Mouse (Mus musculus): ENCODE results near the gene Tmem176b. TPM values are rescaled to one million over a fixed set of nuclear protein-coding genes. Genes with fewer than 3 reads are reported as not detected.
"Not testable (repeated sequence)": the region's sequence is repeated elsewhere in the genome, so short reads cannot be mapped to it uniquely, and the experiment has no call there.

Gene Tmem176b
- polyA plus RNA-seq (2012; rRNA removed), result 80.2 and 89.1 TPM in 2 replicates

GRCm38 (mm10) chr6:48840973-48841625, at the start of gene Tmem176b:
Tmem176b (minus strand) TSS chr6:48841496.
- peak; percentile 72 to 82 for DNase-seq (ENCODE audit: extremely low spot score in 1 of 2, low spot score in 1 of 2)

DNA sequence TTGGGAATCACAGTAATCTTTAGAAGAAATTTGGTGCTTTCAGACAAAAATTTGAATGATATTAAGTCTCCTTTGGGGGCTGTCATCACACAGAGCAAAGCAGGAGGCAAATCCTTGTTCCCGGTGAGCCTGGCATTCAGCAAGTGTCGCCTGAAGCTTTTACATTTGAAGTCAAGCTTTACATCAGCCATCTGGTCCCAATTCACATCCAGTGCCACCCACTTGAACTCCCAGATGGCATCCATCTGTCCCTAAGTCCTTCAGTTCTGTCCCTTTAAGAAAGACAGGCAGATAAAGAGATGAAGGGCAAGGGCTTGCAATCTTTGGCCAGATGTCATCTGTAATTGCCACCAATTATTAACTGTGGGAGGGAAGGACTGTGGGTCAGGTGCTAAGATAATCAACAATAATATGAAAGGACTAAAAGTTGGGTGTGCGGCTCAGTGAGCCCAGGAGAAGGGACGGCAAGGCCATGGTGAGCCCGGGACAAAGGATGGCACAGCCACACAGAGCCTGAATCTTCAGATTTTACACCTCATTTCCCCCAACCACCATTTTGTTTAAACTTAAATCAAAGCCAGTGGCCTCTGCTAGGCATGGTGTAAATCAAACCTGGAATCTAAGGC, 35.3 kb upstream of the Tmem176b start:
- DNase-seq (ENCODE audit: extremely low spot score in 1 of 2, low spot score in 1 of 2), result peak; percentile 27 to 70

DNA sequence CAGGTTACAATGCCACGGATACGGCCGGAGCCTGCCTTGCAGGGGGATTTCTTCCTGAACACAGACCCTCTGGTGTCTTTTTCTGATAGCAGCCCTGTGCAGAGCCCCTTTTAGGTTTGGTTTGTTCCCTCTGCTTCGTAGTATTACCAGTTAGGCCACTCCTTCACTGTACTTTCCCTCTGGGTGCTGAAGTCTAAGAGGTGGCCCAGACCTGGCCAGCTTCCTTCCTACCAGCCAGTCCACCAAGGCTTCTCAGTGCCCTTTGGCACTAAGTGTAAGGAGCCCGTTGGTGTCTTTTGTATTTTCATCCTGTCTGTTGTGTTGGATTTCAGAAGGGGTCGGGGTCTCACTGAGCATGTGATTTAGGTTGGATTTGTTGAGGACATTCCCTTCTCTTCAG, 34.2 kb upstream of the Tmem176b start:
- no peak for DNase-seq (ENCODE audit: extremely low spot score in 1 of 2, low spot score in 1 of 2)

DNA sequence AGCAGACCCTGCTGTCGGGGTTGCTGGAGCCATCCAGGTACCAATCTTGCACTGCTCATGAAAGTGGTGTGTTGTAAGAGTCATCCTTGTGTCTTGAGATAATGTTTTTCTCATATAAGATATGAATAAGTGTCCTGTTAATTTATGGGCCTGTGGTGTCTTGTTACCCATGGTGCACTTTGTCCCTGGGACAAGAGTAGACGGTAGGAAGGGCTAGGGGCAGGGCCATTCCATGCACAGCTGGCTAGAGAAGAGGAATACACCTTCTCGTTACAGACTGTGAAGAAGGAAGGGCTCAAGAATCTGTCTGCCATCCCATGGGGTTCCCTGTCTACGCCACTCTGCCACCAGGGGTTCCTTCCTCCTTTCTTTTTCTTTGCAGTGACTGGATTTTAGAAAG, 33.3 kb upstream of the Tmem176b start:
- no peak for DNase-seq (ENCODE audit: extremely low spot score in 1 of 2, low spot score in 1 of 2)

- no peak for DNase-seq (ENCODE audit: extremely low spot score in 1 of 2, low spot score in 1 of 2)
Observed at GRCm38 (mm10) chr6:48872596-48872995, 31.3 kb upstream of the Tmem176b start, which contains the start of gene Aoc1. Aoc1 (plus strand) TSS chr6:48872896.

- peak in 1 of 2 experiments; percentile 30 for DNase-seq (ENCODE audit: extremely low spot score in 1 of 2, low spot score in 1 of 2)
Observed at GRCm38 (mm10) chr6:48869774-48870173, 28.5 kb upstream of the Tmem176b start.

- no peak for DNase-seq (ENCODE audit: extremely low spot score in 1 of 2, low spot score in 1 of 2)
Observed at GRCm38 (mm10) chr6:48867158-48867557, 25.9 kb upstream of the Tmem176b start.

- not testable (repeated sequence) for DNase-seq (ENCODE audit: extremely low spot score in 1 of 2, low spot score in 1 of 2)
Observed at GRCm38 (mm10) chr6:48866355-48866950, 25.2 kb upstream of the Tmem176b start.

DNA sequence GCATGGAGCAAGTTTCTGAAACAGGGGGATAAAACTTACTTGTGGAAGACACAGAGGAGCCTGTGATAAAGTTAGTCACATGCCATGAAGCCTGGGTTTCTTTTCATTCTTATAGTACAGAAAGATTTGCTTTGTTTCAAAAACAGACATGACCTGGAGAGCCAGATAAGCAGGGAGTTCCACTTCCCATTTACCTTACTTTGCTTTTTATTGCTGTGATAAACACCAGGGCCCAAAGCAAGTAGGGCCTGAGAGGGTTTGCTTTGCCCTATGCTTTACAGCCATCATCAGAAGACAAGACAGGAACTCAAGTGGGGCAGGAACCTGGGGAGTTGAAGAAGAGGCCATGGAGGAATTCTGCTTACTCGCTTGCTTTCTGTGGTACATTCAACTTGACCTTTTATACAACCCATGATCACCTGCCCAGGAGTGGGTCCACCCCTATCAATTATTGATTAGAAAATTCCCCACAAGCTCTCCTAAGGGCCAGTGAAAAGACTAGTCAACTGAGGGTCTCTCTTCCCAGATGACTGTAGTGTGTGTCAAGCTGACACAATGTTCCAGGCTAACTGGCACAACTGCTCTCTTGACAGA, 24.0 kb upstream of the Tmem176b start:
- DNase-seq (ENCODE audit: extremely low spot score in 1 of 2, low spot score in 1 of 2), result no peak

GRCm38 (mm10) chr6:48864723-48865122, 23.4 kb upstream of the Tmem176b start:
- DNase-seq (ENCODE audit: extremely low spot score in 1 of 2, low spot score in 1 of 2), result no peak

GRCm38 (mm10) chr6:48864181-48864580, 22.9 kb upstream of the Tmem176b start:
- no peak for DNase-seq (ENCODE audit: extremely low spot score in 1 of 2, low spot score in 1 of 2)

- DNase-seq (ENCODE audit: extremely low spot score in 1 of 2, low spot score in 1 of 2), result no peak
Observed at GRCm38 (mm10) chr6:48863488-48863887, 22.2 kb upstream of the Tmem176b start.

GRCm38 (mm10) chr6:48862816-48863215, 21.5 kb upstream of the Tmem176b start:
- no peak for DNase-seq (ENCODE audit: extremely low spot score in 1 of 2, low spot score in 1 of 2)

DNA sequence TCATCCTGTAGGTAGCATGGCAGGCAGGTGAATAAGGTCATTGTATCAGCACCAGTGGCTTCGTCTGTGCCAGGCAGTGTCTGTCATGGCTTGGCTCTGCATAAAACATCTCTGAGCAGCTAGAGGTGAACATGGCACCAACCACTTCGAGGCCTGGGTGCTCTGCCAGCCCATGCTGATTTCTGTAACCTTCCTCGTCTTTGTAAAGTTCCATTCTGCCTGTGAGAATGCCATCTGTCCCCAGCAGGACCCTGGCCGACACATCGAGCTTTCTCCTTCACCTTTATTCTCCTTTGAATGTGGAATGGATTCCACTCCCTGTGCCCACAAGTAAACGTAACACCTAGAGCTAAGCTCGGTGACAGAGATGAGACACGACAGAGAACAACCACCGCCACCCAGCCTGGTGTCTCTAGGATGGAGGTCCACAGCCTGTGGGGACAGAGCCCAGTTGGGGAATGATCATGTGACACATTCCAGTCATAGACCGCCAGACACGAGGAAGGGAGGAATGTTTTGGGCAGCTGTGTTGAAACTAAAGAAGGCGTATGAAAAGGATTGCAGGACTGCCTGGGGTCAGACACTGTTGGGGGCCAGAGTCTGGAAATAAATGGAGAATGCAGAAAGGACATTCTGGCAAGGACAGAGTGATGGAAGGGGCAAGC, 20.5 kb upstream of the Tmem176b start:
- no peak for DNase-seq (ENCODE audit: extremely low spot score in 1 of 2, low spot score in 1 of 2)

- no peak for DNase-seq (ENCODE audit: extremely low spot score in 1 of 2, low spot score in 1 of 2)
Observed at GRCm38 (mm10) chr6:48860851-48861250, 19.6 kb upstream of the Tmem176b start.

DNA sequence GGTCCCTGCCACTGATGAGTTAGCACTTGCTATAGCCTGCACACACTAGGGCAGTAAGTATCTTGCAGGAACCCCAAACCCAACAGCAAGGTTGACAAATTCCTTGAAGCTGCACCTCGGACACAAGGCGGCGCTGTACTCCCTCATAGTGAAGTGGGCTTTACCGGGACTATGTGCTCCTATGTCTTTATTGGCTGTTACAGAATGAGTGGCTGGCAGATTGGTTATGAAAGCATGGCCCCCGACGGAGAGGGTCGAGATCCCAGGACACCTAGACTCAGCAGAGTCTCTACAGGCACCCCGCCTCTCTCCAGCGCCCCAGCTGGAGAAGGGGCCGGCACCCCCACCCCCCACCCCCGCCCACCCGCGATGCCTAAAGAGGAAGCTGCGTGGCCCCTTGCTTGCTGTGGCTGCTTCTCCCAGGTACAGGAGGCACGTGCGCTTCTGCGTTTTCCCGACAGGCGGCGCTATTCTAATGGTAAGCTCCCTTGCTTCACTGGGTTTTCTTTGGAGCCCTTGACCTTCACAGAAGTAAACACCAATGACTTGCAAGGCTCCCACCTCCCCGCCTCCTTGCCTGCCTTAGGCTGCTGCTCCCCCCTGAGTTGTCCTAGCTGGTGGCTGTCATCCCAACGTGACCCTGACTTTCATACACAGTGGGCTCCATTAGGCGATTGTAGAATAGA, 19.0 kb upstream of the Tmem176b start:
- peak; percentile 14 to 53 for DNase-seq (ENCODE audit: extremely low spot score in 1 of 2, low spot score in 1 of 2)

GRCm38 (mm10) chr6:48857613-48858302, 16.5 kb upstream of the Tmem176b start:
- no peak for DNase-seq (ENCODE audit: extremely low spot score in 1 of 2, low spot score in 1 of 2)

DNA sequence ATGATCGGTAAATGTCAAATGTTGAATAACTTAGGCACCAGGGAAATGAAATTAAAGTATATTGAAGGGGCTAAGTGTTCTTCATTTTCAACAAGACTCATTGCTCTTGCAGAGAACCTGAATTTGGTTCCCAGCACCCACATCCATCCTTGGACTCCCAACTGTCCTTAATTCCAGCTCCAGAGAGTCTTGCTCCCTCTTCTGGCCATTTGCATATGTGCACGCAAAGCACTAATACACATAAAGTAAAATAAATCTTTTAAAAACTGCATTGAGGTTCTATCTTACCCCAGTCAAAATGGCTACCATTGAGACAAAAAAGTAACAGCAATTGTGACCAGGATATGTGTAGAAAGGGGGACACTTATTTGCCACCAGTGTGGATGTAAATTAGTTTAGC, 12.9 kb upstream of the Tmem176b start:
- no peak for DNase-seq (ENCODE audit: extremely low spot score in 1 of 2, low spot score in 1 of 2)

- DNase-seq (ENCODE audit: extremely low spot score in 1 of 2, low spot score in 1 of 2), result no peak
Observed at GRCm38 (mm10) chr6:48851820-48852491, 10.7 kb upstream of the Tmem176b start.

All from frontal cortex, adult 2 months (tissue).